8 mouse cellular contexts compared by ENCODE assay signal in the genomic region with DNA sequence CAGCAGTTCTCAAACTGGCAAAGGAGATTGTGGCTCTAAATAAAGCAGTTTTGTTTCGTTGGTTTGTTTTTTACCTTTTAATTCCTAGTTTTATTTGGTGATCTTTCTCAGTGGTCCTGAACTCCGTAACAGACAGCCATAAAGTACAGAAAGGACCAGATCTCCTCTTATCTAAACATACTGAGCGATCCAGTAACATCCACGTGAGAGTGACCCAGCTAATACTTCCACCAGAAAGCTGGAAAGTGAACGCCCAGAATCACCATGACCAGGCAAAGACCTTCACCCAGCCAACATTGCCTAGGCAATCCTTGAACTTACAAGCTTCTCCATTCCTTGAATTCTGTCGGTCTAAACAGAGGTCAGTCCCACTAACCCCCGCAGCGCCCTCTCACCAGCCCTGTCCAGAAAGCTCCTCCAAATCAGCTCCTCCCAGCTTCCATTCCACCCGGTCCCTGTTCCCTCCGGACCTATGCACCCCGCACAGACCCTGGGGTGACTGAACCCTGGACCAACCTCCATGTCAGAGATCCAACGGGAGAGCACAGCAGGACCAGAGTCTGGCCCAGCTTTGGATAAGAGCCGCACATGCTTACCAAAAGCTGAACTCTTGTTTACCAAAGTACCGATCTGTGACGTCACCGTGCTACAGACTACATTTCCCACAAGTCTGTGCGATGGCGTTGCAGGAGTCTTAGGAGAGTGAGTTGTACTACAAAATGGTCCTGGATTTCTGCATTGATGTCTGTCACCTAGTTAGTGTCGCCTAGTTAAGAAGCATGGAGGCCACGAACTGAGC. TPM values are rescaled to one million over a fixed set of nuclear protein-coding genes. Genes with fewer than 3 reads are reported as not detected.
A peak's percentile ranks its signal among the peaks of the same experiment; 100 is the strongest.
DNase-seq lines count a peak whose midpoint lies in the region; ATAC-seq lines count a peak whose summit lies in the region.

A gene (minus strand): TSS at position 634 of the 799 bp plus-strand sequence.

- ATAC-seq in hindbrain, embryonic 11.5 days (ENCODE audit: low FRiP score), result peak; percentile 94

- peak; percentile 80 for DNase-seq in Muller cell, postnatal 12 days (ENCODE audit: inconsistent ontology term)
- peak; percentile 91 for DNase-seq in cerebellum, adult 9-11 months
- DNase-seq in frontal cortex, adult 2 months (ENCODE audit: extremely low spot score in 1 of 2, low spot score in 1 of 2), result peak; percentile 86 to 94
- peak; percentile 89 for DNase-seq in hindbrain, embryonic 11.5 days (ENCODE audit: low spot score)
- peak; percentile 83 for DNase-seq in layer of hippocampus, postnatal 10 days (ENCODE audit: low spot score in 2 of 2)
- DNase-seq in lung, postnatal 10 days, result peak; percentile 93
- peak; percentile 74 for DNase-seq in ovary, postnatal 36 days (ENCODE audit: low spot score)
- DNase-seq in thymus, postnatal 25 days, result peak; percentile 87

- peak within 1 kb of the TSS; percentile 44 for H3K4me3 ChIP-seq in hindbrain, embryonic 11.5 days (ENCODE audit: low read depth, low read length)

- peak within 1 kb of the TSS; percentile 32; the same call in 1 of the 2 replicates for H3K9ac ChIP-seq in hindbrain, embryonic 11.5 days (ENCODE audit: low read depth, low read length)

- no peaks in the 10 kb centered on the region for H3K27me3 ChIP-seq in hindbrain, embryonic 11.5 days (ENCODE audit: control insufficient read depth, insufficient read depth, low read length)

- no peaks in the 10 kb centered on the region for H3K9me3 ChIP-seq in hindbrain, embryonic 11.5 days (ENCODE audit: control insufficient read depth, low read length)

- no peak within 1 kb of the TSS for H3K27ac ChIP-seq in hindbrain, embryonic 11.5 days (ENCODE audit: low read depth, low read length)

- 7% methylated on average over 20 of the region's 20 CpGs for WGBS in hindbrain, embryonic 11.5 days

- H3K4me2 ChIP-seq in hindbrain, embryonic 11.5 days (replicated peaks; ENCODE audit: low read depth, low read length), result peak within 1 kb of the TSS; percentile 64

- no peaks in the 10 kb centered on the region for H3K36me3 ChIP-seq in hindbrain, embryonic 11.5 days (ENCODE audit: control insufficient read depth, insufficient read depth, low read length)

- no peaks in the 10 kb centered on the region for H3K4me1 ChIP-seq in hindbrain, embryonic 11.5 days (replicated peaks; ENCODE audit: control insufficient read depth, insufficient read depth, low read length)

RNA-seq across cellular contexts. Expression of the gene that starts here (rescaled TPM):
- polyA plus RNA-seq in frontal cortex, adult 2 months (2012; rRNA removed), result 8.2 and 9.4 TPM in 2 replicates
- 1.3 and 1.4 TPM in 2 replicates for polyA plus RNA-seq in hindbrain, embryonic 11.5 days (2014; fragmentation: Nextera tagmentation; extraction: Ambion mirVana)
- total RNA-seq in layer of hippocampus, postnatal 10 days (2021), result 10 to 100 TPM; 13.7 to 15.7 TPM
